Mouse (Mus musculus) stomach, embryonic 16.5 days (tissue): ENCODE results near the gene Akt3. TPM values are rescaled to one million over a fixed set of nuclear protein-coding genes. Genes with fewer than 3 reads are reported as not detected.

ENCODE experiments used
- ATAC-seq: fragments of 200-750 bp; cut with Nextera tagmentation; 2 replicates; pipeline ENCODE4 v1.8.0; 2017; ENCODE audit warnings: moderate number of reproducible peaks, moderate TSS enrichment; ENCODE audit not compliant: insufficient read depth, low FRiP score
- H3K27ac ChIP-seq: fragments of 300-500 bp; sonication (generic); 2 replicates; pipeline ENCODE4 v1.5.1; 2014; ENCODE audit warnings: low read length
- H3K27me3 ChIP-seq: fragments of 300-500 bp; sonication (generic); 2 replicates; pipeline ENCODE4 v1.6.1; 2014; ENCODE audit warnings: low read length, control low read depth, mixed read lengths; ENCODE audit not compliant: control insufficient read depth, insufficient read depth
- H3K36me3 ChIP-seq: fragments of 300-500 bp; sonication (generic); 2 replicates; pipeline ENCODE4 v1.6.1; 2014; ENCODE audit warnings: low read length; ENCODE audit not compliant: control insufficient read depth, insufficient read depth
- H3K4me1 ChIP-seq: fragments of 300-500 bp; sonication (generic); 2 replicates; pipeline ENCODE4 v1.6.1; 2014; ENCODE audit warnings: low read length, control low read depth, mixed read lengths; ENCODE audit not compliant: control insufficient read depth, insufficient read depth
- H3K4me2 ChIP-seq: fragments of 300-500 bp; sonication (generic); 2 replicates; pipeline ENCODE4 v1.6.1; 2014; ENCODE audit warnings: low read depth, low read length, mixed read lengths
- H3K4me3 ChIP-seq: fragments of 300-500 bp; sonication (generic); replicated peaks from 2 replicates; pipeline ENCODE4 v1.5.1; 2014; ENCODE audit warnings: mild to moderate bottlenecking, low read length
- H3K9ac ChIP-seq: fragments of 300-500 bp; sonication (generic); 2 replicates; pipeline ENCODE4 v1.6.1; 2014; ENCODE audit warnings: low read length
- H3K9me3 ChIP-seq: fragments of 300-500 bp; sonication (generic); replicated peaks from 2 replicates; pipeline ENCODE4 v1.6.1; 2016; ENCODE audit warnings: low read length, control low read depth; ENCODE audit not compliant: control insufficient read depth
- WGBS: fragments of 180-500 bp; shearing (Covaris S2); extraction: QIAGEN DNeasy Blood & Tissue Kit; methylation state at CpG from one replicate; pipeline ENCODE4 v1.1.7; 2014; 5-methylcytosine and 5-hydroxymethylcytosine counted together
- polyA plus RNA-seq: library from polyadenylated mRNA; unstranded; fragments of >200 nt; fragmentation: Nextera tagmentation; extraction: Ambion mirVana; gene quantifications from 2 replicates; pipeline ENCODE4 v1.2.1, GENCODE M21; 2015

Akt3 gene
- polyA plus RNA-seq, 1 experiment from 2014 or later: 4.4 TPM

DNA sequence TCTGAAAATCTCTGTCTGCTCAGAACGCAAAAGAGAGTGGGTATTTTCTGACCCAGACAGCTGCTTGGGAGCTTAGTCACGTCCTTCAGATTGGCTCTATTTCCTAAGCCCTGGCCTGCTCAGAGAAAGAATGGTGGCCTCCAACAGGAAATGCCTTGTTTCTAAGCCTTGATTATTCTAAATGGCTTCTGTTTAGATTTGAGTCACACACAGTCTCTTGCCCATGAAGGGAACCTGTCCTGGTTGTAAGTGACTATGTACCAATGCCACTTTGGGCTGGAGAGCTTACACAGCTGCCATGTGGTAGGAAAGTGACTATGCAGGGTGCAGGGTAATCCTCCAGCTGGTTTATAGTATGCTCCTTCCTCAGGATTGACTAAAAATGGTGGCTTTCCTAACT is 243.7 kb downstream of the Akt3 start:
- peak overlapping the region; percentile 45 for H3K27ac ChIP-seq
- no peak overlapping the region for H3K9ac ChIP-seq
- no peaks in the 10 kb centered on the region for H3K27me3 ChIP-seq
- no peak overlapping the region for H3K4me3 ChIP-seq
- no peak overlapping the region for H3K4me2 ChIP-seq
- ATAC-seq: no peak
- no peaks in the 10 kb centered on the region for H3K36me3 ChIP-seq
- no peaks in the 10 kb centered on the region for H3K9me3 ChIP-seq
- WGBS: 36% methylated on average over 2 of the region's 2 CpGs
- peaks cover 8% of the 10 kb centered on the region; the same call in 1 of the 2 replicates for H3K4me1 ChIP-seq

DNA sequence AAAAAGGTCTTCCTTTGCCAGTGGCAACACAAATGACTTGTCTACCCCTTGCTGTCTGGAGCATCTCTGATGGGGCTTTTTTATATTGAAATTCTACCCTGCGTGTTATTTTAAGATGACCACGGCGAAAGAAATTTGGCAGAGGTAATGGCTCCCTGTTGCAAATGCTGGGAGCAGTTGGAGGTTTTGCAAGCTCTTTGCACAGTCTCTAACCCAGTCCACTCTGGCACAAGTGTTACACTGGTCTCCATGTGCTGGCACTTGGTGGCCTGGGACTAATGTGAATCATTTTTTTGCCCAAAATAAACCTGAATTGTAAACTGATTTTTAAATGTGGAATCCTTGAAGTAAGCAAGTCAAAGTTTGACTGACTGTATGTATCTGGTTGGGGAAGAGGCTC is 244.2 kb downstream of the Akt3 start:
- H3K27me3 ChIP-seq: no peaks in the 10 kb centered on the region
- peaks cover 8% of the 10 kb centered on the region; the same call in 1 of the 2 replicates for H3K4me1 ChIP-seq
- no peaks in the 10 kb centered on the region for H3K9me3 ChIP-seq
- 81% methylated on average over 3 of the region's 3 CpGs for WGBS
- H3K4me2 ChIP-seq: no peak overlapping the region
- ATAC-seq: no peak
- no peaks in the 10 kb centered on the region for H3K36me3 ChIP-seq
- H3K27ac ChIP-seq: no peak overlapping the region
- H3K9ac ChIP-seq: no peak overlapping the region
- no peak overlapping the region for H3K4me3 ChIP-seq

DNA sequence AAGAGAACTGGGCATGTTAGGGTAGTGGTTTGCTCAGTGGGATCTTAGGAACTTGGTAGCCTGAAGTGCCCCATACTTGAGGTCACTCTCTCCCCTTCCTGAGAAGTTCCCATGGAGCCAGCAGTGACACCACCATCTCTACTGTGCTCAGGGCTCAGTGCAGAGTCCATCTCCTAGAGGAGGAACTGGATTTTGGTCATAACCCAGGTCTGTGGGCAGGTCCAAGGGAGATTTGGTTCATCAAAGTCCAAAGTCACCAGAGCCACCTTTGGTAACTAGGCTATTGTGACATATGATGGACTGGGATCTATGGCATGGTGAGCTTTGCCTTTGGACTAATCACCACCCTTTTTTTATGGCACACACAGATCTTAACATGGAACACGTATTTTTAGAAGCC is 244.7 kb downstream of the Akt3 start:
- Histone ChIP-seq H3K27me3 (no peaks in the 10 kb centered on the region), H3K4me1 (peaks cover 8% of the 10 kb centered on the region; the same call in 1 of the 2 replicates), H3K27ac (no peak overlapping the region), H3K9ac (no peak overlapping the region), H3K9me3 (no peaks in the 10 kb centered on the region), H3K4me3 (no peak overlapping the region), H3K36me3 (no peaks in the 10 kb centered on the region), H3K4me2 (no peak overlapping the region)
- WGBS: 80% methylated on average over 1 of the region's 1 CpGs
- no peak for ATAC-seq

DNA sequence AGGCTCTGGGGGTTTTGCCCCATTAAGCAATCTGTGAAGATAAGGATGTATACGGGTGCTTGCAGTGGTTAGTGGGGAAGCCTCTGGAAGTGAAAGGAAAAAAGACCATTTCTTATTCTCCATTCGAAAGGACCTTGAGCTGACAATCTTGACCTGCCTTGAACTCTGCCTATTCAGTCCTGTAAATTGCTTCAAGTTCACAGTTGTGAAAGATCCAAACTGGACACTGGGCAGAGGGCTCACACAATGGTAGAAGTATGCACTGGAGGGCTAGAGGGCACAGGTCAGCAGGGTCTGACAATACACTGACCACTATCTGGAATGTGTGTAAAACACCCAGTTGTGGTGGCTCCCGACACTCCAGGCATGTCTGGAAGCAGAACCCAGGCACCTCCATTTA is 245.2 kb downstream of the Akt3 start:
- Histone ChIP-seq H3K27me3 (no peaks in the 10 kb centered on the region), H3K4me3 (no peak overlapping the region), H3K9ac (no peak overlapping the region), H3K27ac (no peak overlapping the region), H3K36me3 (no peaks in the 10 kb centered on the region), H3K4me1 (peaks cover 8% of the 10 kb centered on the region; the same call in 1 of the 2 replicates), H3K9me3 (no peaks in the 10 kb centered on the region), H3K4me2 (no peak overlapping the region)
- 71% methylated on average over 3 of the region's 3 CpGs for WGBS
- ATAC-seq: no peak

GRCm38 (mm10) chr1:177011688-177012087 is 246.3 kb downstream of the Akt3 start:
- Histone ChIP-seq H3K4me3 (no peak overlapping the region), H3K9me3 (no peaks in the 10 kb centered on the region), H3K4me2 (no peak overlapping the region), H3K4me1 (peaks cover 8% of the 10 kb centered on the region; the same call in 1 of the 2 replicates), H3K9ac (no peak overlapping the region), H3K36me3 (no peaks in the 10 kb centered on the region), H3K27ac (no peak overlapping the region), H3K27me3 (no peaks in the 10 kb centered on the region)
- 78% methylated on average over 13 of the region's 13 CpGs for WGBS
- ATAC-seq: no peak

DNA sequence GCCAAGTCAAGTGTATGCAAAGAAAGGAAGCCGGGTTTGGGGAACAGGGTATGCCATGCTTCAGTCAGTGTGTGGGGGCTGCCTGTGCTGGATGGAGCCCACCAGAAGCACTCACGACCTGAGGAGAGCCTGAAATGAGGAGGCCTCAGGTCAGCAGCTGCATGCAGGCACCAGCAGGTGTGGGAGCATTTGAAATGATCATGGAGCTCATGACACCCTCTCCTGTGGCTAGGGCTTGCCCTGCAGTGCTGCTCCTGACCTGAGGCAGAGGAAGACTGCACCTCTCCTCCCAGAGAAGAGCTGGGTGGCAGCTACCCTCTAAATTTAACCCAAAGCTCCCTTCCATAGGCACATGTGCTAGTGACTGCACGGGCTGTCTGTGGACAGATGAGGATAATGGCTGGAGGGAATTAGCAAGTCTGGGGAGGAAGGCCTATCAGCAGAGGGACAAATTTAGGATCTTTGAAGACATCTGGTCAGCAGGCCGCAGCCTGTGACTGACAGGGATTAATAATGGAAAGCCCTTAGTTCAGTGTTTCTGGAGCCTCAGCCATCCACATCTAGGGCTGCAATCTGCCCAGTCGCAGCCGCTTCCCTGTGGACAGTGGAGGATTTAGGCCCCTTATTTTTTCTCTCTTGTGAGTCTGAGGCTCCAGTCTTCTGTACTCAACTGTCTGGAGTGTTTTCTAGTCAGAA is 247.2 kb downstream of the Akt3 start:
- Histone ChIP-seq H3K27ac (no peak overlapping the region), H3K4me1 (peaks cover 5% of the 10 kb centered on the region; the same call in 1 of the 2 replicates), H3K36me3 (no peaks in the 10 kb centered on the region), H3K9me3 (no peaks in the 10 kb centered on the region), H3K4me3 (no peak overlapping the region), H3K4me2 (no peak overlapping the region), H3K27me3 (no peaks in the 10 kb centered on the region), H3K9ac (no peak overlapping the region)
- 72% methylated on average over 6 of the region's 6 CpGs for WGBS
- no peak for ATAC-seq

DNA sequence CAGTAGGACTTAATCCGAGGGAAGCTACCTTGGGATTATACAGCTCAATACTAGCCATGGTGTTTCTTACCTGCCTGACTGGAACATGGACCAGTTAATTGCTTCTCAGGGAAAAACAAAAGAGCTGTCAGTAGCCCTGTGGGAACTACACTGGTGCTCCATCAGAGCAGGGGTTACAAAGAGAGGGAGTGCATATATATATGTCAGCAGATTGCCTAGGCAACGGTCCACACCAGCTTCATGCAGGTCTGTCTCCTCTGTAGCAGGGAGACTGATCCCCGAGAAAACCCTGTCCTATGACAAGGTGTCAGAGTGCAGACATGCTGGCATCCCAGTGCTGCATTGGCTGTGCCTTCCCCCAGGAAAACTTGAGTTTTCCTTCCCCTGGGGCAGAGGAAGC is 248.0 kb downstream of the Akt3 start:
- Histone ChIP-seq H3K4me2 (no peak overlapping the region), H3K27ac (no peak overlapping the region), H3K4me1 (peaks cover 3% of the 10 kb centered on the region; the same call in 1 of the 2 replicates), H3K9me3 (no peaks in the 10 kb centered on the region), H3K4me3 (no peak overlapping the region), H3K9ac (no peak overlapping the region), H3K27me3 (no peaks in the 10 kb centered on the region), H3K36me3 (no peaks in the 10 kb centered on the region)
- 71% methylated on average over 3 of the region's 3 CpGs for WGBS
- ATAC-seq: no peak

DNA sequence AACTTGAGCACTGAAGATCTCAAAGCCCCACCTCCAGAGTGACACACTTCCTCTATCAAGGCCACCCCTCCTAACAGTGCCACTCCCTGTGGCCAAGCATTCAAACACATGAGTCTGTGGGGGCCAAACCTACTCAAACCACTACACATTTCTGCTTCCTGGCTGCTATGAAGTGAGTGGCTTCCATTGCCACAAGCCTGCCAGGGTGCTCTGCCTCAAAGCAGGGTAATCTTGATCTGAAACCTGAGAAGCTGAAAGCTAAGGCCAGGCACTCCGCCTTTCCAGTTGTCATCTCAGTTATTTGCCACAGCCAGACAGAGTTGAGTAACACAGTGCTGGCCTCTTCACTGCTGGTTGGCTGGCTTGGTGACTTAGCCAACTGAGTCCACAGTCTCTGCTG is 249.2 kb downstream of the Akt3 start:
- H3K9ac ChIP-seq: no peak overlapping the region
- peak; percentile 23; the same call in 1 of the 2 replicates for ATAC-seq
- no peak overlapping the region for H3K27ac ChIP-seq
- H3K9me3 ChIP-seq: no peaks in the 10 kb centered on the region
- H3K4me1 ChIP-seq: peaks cover 3% of the 10 kb centered on the region; the same call in 1 of the 2 replicates
- no peaks in the 10 kb centered on the region for H3K27me3 ChIP-seq
- H3K36me3 ChIP-seq: no peaks in the 10 kb centered on the region
- 57% methylated on average over 1 of the region's 1 CpGs for WGBS
- no peak overlapping the region for H3K4me3 ChIP-seq
- no peak overlapping the region for H3K4me2 ChIP-seq

- no peak overlapping the region for H3K27ac ChIP-seq
- H3K27me3 ChIP-seq: no peaks in the 10 kb centered on the region
- H3K9ac ChIP-seq: no peak overlapping the region
- no peak for ATAC-seq
- no peaks in the 10 kb centered on the region for H3K9me3 ChIP-seq
- H3K4me3 ChIP-seq: no peak overlapping the region
- H3K36me3 ChIP-seq: no peaks in the 10 kb centered on the region
- H3K4me1 ChIP-seq: peaks cover 3% of the 10 kb centered on the region; the same call in 1 of the 2 replicates
- 69% methylated on average over 3 of the region's 3 CpGs for WGBS
- H3K4me2 ChIP-seq: no peak overlapping the region
Measured at GRCm38 (mm10) chr1:177007405-177007804, 250.6 kb downstream of the Akt3 start.
